Mouse (Mus musculus) megakaryocyte, embryonic 14.5 days (primary cell): ENCODE data around the gene Rbfox2.

Experiments used
- FLI1 ChIP-seq: IDR thresholded peaks from 2 replicates; pipeline ENCODE4 v1.6.1; 2012; ENCODE audit warnings: low read length, inconsistent platforms, mixed read lengths
- GATA1 ChIP-seq: IDR thresholded peaks from 3 replicates; pipeline ENCODE4 v1.6.1; 2012; ENCODE audit warnings: mixed read lengths, low read length, inconsistent platforms, borderline replicate concordance

DNA sequence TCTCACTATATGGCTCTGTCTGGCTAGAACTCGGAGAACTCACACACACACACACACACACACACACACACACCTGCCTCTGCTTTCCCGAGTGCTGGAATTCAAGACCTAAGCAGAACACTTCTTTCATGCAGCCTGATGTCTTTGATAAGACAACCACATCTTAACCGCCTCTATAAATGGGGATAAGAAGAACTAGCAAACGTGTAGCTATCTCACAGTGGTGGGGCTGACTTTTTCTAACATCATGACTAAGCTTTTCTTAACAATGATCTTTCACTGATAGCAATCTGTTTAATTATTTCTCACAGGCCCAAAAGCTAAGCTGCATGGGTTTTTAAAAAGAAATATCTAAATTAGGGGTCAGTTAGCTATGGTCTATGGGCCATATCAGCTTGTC lies 86.0 kb downstream of the Rbfox2 start:
- TF ChIP-seq GATA1 (no peak), FLI1 (no peak)
